Mouse (Mus musculus) bone marrow, adult 2 months (tissue): ENCODE data around the gene Sptssb.

Experiments used
- CTCF ChIP-seq: fragments of 200-500 bp; IDR thresholded peaks from 2 replicates; pipeline ENCODE4 v1.5.1; 2011; ENCODE audit warnings: low read length, control low read depth; ENCODE audit not compliant: control insufficient read depth, insufficient read depth
- POLR2A ChIP-seq: fragments of 200-500 bp; IDR thresholded peaks from 2 replicates; pipeline ENCODE4 v1.6.1; 2011; ENCODE audit warnings: low read depth, mild to moderate bottlenecking, control low read depth, low read length, borderline replicate concordance; ENCODE audit not compliant: control insufficient read depth

DNA sequence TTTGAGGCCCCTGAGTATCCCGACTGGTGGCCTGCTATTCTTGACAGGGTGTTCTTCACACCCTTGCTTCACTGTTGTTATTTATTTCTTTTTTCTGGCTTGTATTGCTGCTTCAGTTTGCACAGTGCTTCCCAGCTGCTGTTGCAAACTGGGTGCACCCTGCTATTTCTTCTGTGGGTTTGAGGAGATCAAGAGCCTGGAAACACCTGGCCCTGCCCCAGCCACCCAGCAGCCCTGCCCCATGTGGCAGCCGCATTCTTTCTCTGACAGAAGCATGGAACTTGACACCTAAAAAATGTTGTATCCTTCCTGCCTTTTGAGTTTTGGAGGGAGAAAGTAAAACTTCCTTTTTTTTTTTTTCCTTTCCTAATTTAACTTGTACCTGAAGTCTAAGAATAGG lies 42.6 kb upstream of the Sptssb start:
- TF ChIP-seq CTCF = no peak
- no peak for TF ChIP-seq POLR2A
